Mouse (Mus musculus) CH12.LX (cell line): Measurements from ENCODE around the gene Gpr83. TPM values are rescaled to one million over a fixed set of nuclear protein-coding genes. Genes with fewer than 3 reads are reported as not detected.

Source experiments
- DNase-seq: peaks from one replicate; pipeline ENCODE4 v3.0.0-alpha.2; 2013; ENCODE audit errors: extremely low read depth
- H3K27ac ChIP-seq: 2 replicates; pipeline ENCODE4 v1.5.1; 2012; ENCODE audit warnings: low read depth, mild to moderate bottlenecking, control low read depth, moderate library complexity; ENCODE audit not compliant: insufficient read depth
- H3K27me3 ChIP-seq: replicated peaks from 2 replicates; pipeline ENCODE3; 2012; ENCODE audit warnings: inconsistent platforms
- H3K36me3 ChIP-seq, 2 experiments: replicated peaks in 1 of 2; 2 replicates each; pipeline versions ENCODE3 to v1.6.1; 2012; ENCODE audit warnings: inconsistent platforms in 1 of 2, low read length in 1 of 2, mild to moderate bottlenecking in 1 of 2, mixed read lengths in 1 of 2, moderate library complexity in 1 of 2; ENCODE audit not compliant: control insufficient read depth in 1 of 2, insufficient read depth in 1 of 2
- H3K4me1 ChIP-seq, 2 experiments: 2 replicates each; pipeline ENCODE4 v1.6.1; 2012; ENCODE audit warnings: inconsistent platforms in 1 of 2, moderate library complexity in 1 of 2; ENCODE audit not compliant: insufficient read depth in 2 of 2, control insufficient read depth in 1 of 2
- H3K4me2 ChIP-seq: 2 replicates; pipeline ENCODE4 v1.6.1; 2012; ENCODE audit warnings: low read depth, mild to moderate bottlenecking, control low read depth; ENCODE audit not compliant: poor library complexity, insufficient read depth, severe bottlenecking
- H3K4me3 ChIP-seq, 3 experiments: fragments of 150-350 bp in 1 of 3; sonication (generic) in 1 of 3; replicated peaks in 1 of 3; 2 replicates each; pipeline versions ENCODE3 to v1.5.1; 2011 to 2012; ENCODE audit warnings: low read depth in 2 of 3, low read length in 2 of 3, mild to moderate bottlenecking in 2 of 3, moderate library complexity in 2 of 3, control low read depth in 1 of 3, improper control_type of control experiment in 1 of 3, inconsistent platforms in 1 of 3, mixed read lengths in 1 of 3; ENCODE audit not compliant: poor library complexity in 1 of 3
- H3K79me2 ChIP-seq: replicated peaks from 2 replicates; pipeline ENCODE4 v1.6.1; 2012; ENCODE audit warnings: mild to moderate bottlenecking, moderate library complexity; ENCODE audit not compliant: control insufficient read depth, poor library complexity, insufficient read depth, severe bottlenecking; ENCODE audit errors: extremely low read depth
- H3K9ac ChIP-seq: 2 replicates; pipeline ENCODE4 v1.6.1; 2012; ENCODE audit warnings: low read depth, mild to moderate bottlenecking, control low read depth, moderate library complexity; ENCODE audit not compliant: insufficient read depth
- H3K9me3 ChIP-seq: replicated peaks from 2 replicates; pipeline ENCODE3; 2012; ENCODE audit warnings: low read length, inconsistent platforms, mixed read lengths
- BHLHE40 ChIP-seq: IDR thresholded peaks from 2 replicates; pipeline ENCODE4 v1.6.1; 2011; ENCODE audit warnings: mild to moderate bottlenecking, low read depth, low read length, improper control_type of control experiment
- CHD1 ChIP-seq: IDR thresholded peaks from 2 replicates; pipeline ENCODE4 v1.6.1; 2012; ENCODE audit warnings: low read depth, low read length, improper control_type of control experiment, inconsistent platforms
- CHD2 ChIP-seq: IDR thresholded peaks from 2 replicates; pipeline ENCODE4 v1.6.1; 2011; ENCODE audit warnings: low read length, improper control_type of control experiment
- CTCF ChIP-seq, 2 experiments: IDR thresholded peaks in 1 of 2; conservative IDR thresholded peaks in 1 of 2; 2 replicates each; pipeline ENCODE4 v1.5.1; 2011 to 2012; ENCODE audit warnings: low read depth in 2 of 2, low read length in 2 of 2, improper control_type of control experiment in 1 of 2, inconsistent platforms in 1 of 2, mild to moderate bottlenecking in 1 of 2, moderate library complexity in 1 of 2
- EP300 ChIP-seq: IDR thresholded peaks from 2 replicates; pipeline ENCODE4 v1.6.1; 2011; ENCODE audit warnings: low read length, improper control_type of control experiment
- ETS1 ChIP-seq: conservative IDR thresholded peaks from 2 replicates; pipeline ENCODE4 v1.6.1; 2012; ENCODE audit warnings: low read depth, mild to moderate bottlenecking, inconsistent platforms, low read length, improper control_type of control experiment, moderate library complexity
- HCFC1 ChIP-seq: IDR thresholded peaks from 2 replicates; pipeline ENCODE4 v1.6.1; 2012; ENCODE audit warnings: low read depth, mild to moderate bottlenecking, inconsistent platforms, low read length, improper control_type of control experiment
- IRF4 ChIP-seq: IDR thresholded peaks from 2 replicates; pipeline ENCODE4 v1.6.1; 2014; ENCODE audit warnings: low read depth, mild to moderate bottlenecking, inconsistent platforms, low read length, improper control_type of control experiment
- JUND ChIP-seq: conservative IDR thresholded peaks from 2 replicates; pipeline ENCODE4 v1.6.1; 2011; ENCODE audit warnings: low read depth, low read length, improper control_type of control experiment
- MAX ChIP-seq: IDR thresholded peaks from 2 replicates; pipeline ENCODE4 v1.6.1; 2011; ENCODE audit warnings: low read length, improper control_type of control experiment
- MAZ ChIP-seq: IDR thresholded peaks from 2 replicates; pipeline ENCODE4 v1.6.1; 2012; ENCODE audit warnings: low read depth, mild to moderate bottlenecking, inconsistent platforms, low read length, improper control_type of control experiment, moderate library complexity
- MEF2A ChIP-seq: IDR thresholded peaks from 2 replicates; pipeline ENCODE4 v1.6.1; 2014; ENCODE audit warnings: low read depth, mild to moderate bottlenecking, inconsistent platforms, low read length, improper control_type of control experiment, borderline replicate concordance
- NELFE ChIP-seq: IDR thresholded peaks from 2 replicates; pipeline ENCODE4 v1.6.1; 2011; ENCODE audit warnings: low read depth, low read length, improper control_type of control experiment
- POLR2A ChIP-seq: IDR thresholded peaks from 2 replicates; pipeline ENCODE4 v1.6.1; 2011; ENCODE audit warnings: low read depth, mild to moderate bottlenecking, improper control_type of control experiment, low read length
- POLR2AphosphoS2 ChIP-seq: IDR thresholded peaks from 2 replicates; pipeline ENCODE4 v1.6.1; 2011; ENCODE audit warnings: low read depth, low read length, improper control_type of control experiment
- SMC3 ChIP-seq: IDR thresholded peaks from 2 replicates; pipeline ENCODE4 v1.6.1; 2011; ENCODE audit warnings: low read depth, low read length, improper control_type of control experiment
- TBP ChIP-seq: conservative IDR thresholded peaks from 2 replicates; pipeline ENCODE4 v1.6.1; 2011; ENCODE audit warnings: low read depth, low read length, improper control_type of control experiment
- USF1 ChIP-seq: IDR thresholded peaks from 2 replicates; pipeline ENCODE4 v1.6.1; 2014; ENCODE audit warnings: low read depth, mild to moderate bottlenecking, inconsistent platforms, low read length, improper control_type of control experiment
- USF2 ChIP-seq: conservative IDR thresholded peaks from 2 replicates; pipeline ENCODE4 v1.6.1; 2011; ENCODE audit warnings: low read depth, low read length, improper control_type of control experiment
- dilution Hi-C: fragments of 300-500 bp; cut with MboI; formaldehyde crosslinking; loops from 2 replicates; pipeline ENCODE4 v1.14.3; 2020; ENCODE audit warnings: low sequenced_read_pairs; ENCODE audit not compliant: extremely low pct_unique_long_range_greater_than_20kb, extremely low pct_ligation_motif_present
- in situ Hi-C: fragments of 300-500 bp; cut with MboI; formaldehyde crosslinking; loops from 3 replicates; pipeline ENCODE4 v1.14.3; 2019; ENCODE audit warnings: low sequenced_read_pairs, low pct_ligation_motif_present, low pct_unique_long_range_greater_than_20kb, mixed read lengths
- polyA plus RNA-seq: library from polyadenylated mRNA; unstranded; fragments of >175 nt; gene quantifications from 2 replicates; pipeline ENCODE4 v1.2.1, GENCODE M21; 2012; ENCODE audit warnings: low read depth; ENCODE audit not compliant: insufficient read length
- total RNA-seq, 2 experiments: library from RNA; depleted of rRNA; stranded (reverse); fragments of 300-350 nt in 1 of 2; fragments of >200 nt in 1 of 2; gene quantifications; 2 replicates each; pipeline ENCODE4 v1.2.3; 2012 to 2014

Gene Gpr83
- total and polyA plus RNA-seq, 3 experiments, result not detected

- in situ Hi-C loops, result no loop called here
- no peaks in the 10 kb centered on the region for H3K36me3 ChIP-seq
- TF ChIP-seq POLR2AphosphoS2 (no peak), CHD2 (no peak), MAX (no peak), USF1 (no peak), CHD1 (no peak), MAZ (no peak), HCFC1 (no peak), NELFE (no peak), IRF4 (no peak), USF2 (no peak), MEF2A (no peak), ETS1 (no peak), POLR2A (no peak), EP300 (no peak), JUND (no peak), BHLHE40 (no peak)
- DNase-seq, result no peak
- H3K27ac ChIP-seq, result no peak overlapping the region
- no peak overlapping the region for H3K4me2 ChIP-seq
- no peaks in the 10 kb centered on the region for H3K79me2 ChIP-seq
- no peaks in the 10 kb centered on the region for H3K9me3 ChIP-seq
- H3K9ac ChIP-seq, result no peak overlapping the region
- H3K27me3 ChIP-seq, result no peaks in the 10 kb centered on the region
- dilution Hi-C loops, result no loop called here
- peaks cover 0 to 13% of the 10 kb centered on the region in 2 experiments; a peak in 2 of 4 replicates for H3K4me1 ChIP-seq
- H3K4me3 ChIP-seq, result no peak overlapping the region
These were observed 33.4 kb downstream of the Gpr83 start for GRCm38 (mm10) chr9:14893388-14893787.

- dilution Hi-C loops, result no loop called here
These were observed 34.6 kb downstream of the Gpr83 start for GRCm38 (mm10) chr9:14894628-14895027.

More at GRCm38 (mm10) chr9:14894628-14895027, 34.6 kb downstream of the Gpr83 start:
- Histone ChIP-seq H3K27me3 (no peaks in the 10 kb centered on the region), H3K9me3 (no peaks in the 10 kb centered on the region), H3K36me3 (no peaks in the 10 kb centered on the region), H3K79me2 (no peaks in the 10 kb centered on the region), H3K9ac (no peak overlapping the region), H3K27ac (no peak overlapping the region), H3K4me2 (no peak overlapping the region), H3K4me1 (peaks cover 0 to 13% of the 10 kb centered on the region in 2 experiments; a peak in 2 of 4 replicates), H3K4me3 (no peak overlapping the region)
- DNase-seq, result no peak
- TF ChIP-seq CTCF (conservative IDR thresholded peaks at IDR 0.05 in 1 of 2, IDR thresholded peaks at IDR 0.05 in 1 of 2; ENCODE audit: low read depth in 2 of 2, low read length in 2 of 2) (peak; percentile 19 to 25; a peak in 1 of 4 replicates), IRF4 (no peak), SMC3 (peak; percentile 15; the same call in 1 of the 2 replicates), TBP (no peak)
- in situ Hi-C loops, result no loop called here
